Mouse (Mus musculus) MEL (cell line): ENCODE data around the gene Tenm3. TPM values are rescaled to one million over a fixed set of nuclear protein-coding genes. Genes with fewer than 3 reads are reported as not detected.

ENCODE experiments used
- DNase-seq: peaks from one replicate; pipeline ENCODE4 v3.0.0; 2011; ENCODE audit warnings: low read depth, low spot score
- H3K27ac ChIP-seq: 2 replicates; pipeline ENCODE4 v1.5.1; 2012; ENCODE audit warnings: low read depth, mild to moderate bottlenecking, control low read depth, low read length, moderate library complexity; ENCODE audit not compliant: control insufficient read depth
- H3K27me3 ChIP-seq, 2 experiments: fragments of 150-350 bp in 1 of 2; sonication (generic) in 1 of 2; 2 replicates each; pipeline ENCODE4 v1.6.1; 2012; ENCODE audit warnings: low read length in 2 of 2, mild to moderate bottlenecking in 2 of 2, improper control_type of control experiment in 1 of 2, moderate library complexity in 1 of 2; ENCODE audit not compliant: insufficient read depth in 2 of 2, control insufficient read depth in 1 of 2
- H3K36me3 ChIP-seq, 2 experiments: 2 replicates each; pipeline ENCODE4 v1.6.1; 2012 to 2014; ENCODE audit warnings: low read length in 2 of 2, improper control_type of control experiment in 1 of 2, inconsistent platforms in 1 of 2, mild to moderate bottlenecking in 1 of 2; ENCODE audit not compliant: insufficient read depth in 2 of 2, control insufficient read depth in 1 of 2
- H3K4me1 ChIP-seq, 2 experiments: fragments of 150-350 bp in 1 of 2; sonication (generic) in 1 of 2; 2 replicates each; pipeline ENCODE4 v1.6.1; 2012; ENCODE audit warnings: low read length in 2 of 2, improper control_type of control experiment in 1 of 2, mild to moderate bottlenecking in 1 of 2; ENCODE audit not compliant: insufficient read depth in 2 of 2, control insufficient read depth in 1 of 2
- H3K4me3 ChIP-seq, 2 experiments: fragments of 150-350 bp in 1 of 2; sonication (generic) in 1 of 2; 2 replicates each; pipeline ENCODE4 v1.5.1; 2012; ENCODE audit warnings: low read depth in 2 of 2, low read length in 2 of 2, mild to moderate bottlenecking in 2 of 2, moderate library complexity in 2 of 2, control low read depth in 1 of 2, improper control_type of control experiment in 1 of 2; ENCODE audit not compliant: control insufficient read depth in 1 of 2, insufficient read depth in 1 of 2
- H3K79me2 ChIP-seq: 2 replicates; pipeline ENCODE4 v1.6.1; 2012; ENCODE audit warnings: mild to moderate bottlenecking, low read length, moderate library complexity; ENCODE audit not compliant: control insufficient read depth, poor library complexity, insufficient read depth
- H3K9ac ChIP-seq: 2 replicates; pipeline ENCODE4 v1.6.1; 2012; ENCODE audit warnings: low read depth, mild to moderate bottlenecking, control low read depth, low read length, moderate library complexity; ENCODE audit not compliant: control insufficient read depth, poor library complexity, severe bottlenecking
- H3K9me3 ChIP-seq: fragments of 150-350 bp; sonication (generic); replicated peaks from 2 replicates; pipeline ENCODE4 v1.6.1; 2012; ENCODE audit warnings: mild to moderate bottlenecking, low read length, improper control_type of control experiment, moderate library complexity; ENCODE audit not compliant: insufficient read depth
- BHLHE40 ChIP-seq: IDR thresholded peaks from 2 replicates; pipeline ENCODE4 v1.6.1; 2012; ENCODE audit warnings: low read depth, mild to moderate bottlenecking, inconsistent platforms, low read length, improper control_type of control experiment, borderline replicate concordance
- CHD2 ChIP-seq: IDR thresholded peaks from 2 replicates; pipeline ENCODE4 v1.6.1; 2011; ENCODE audit warnings: low read length, improper control_type of control experiment
- E2F4 ChIP-seq: IDR thresholded peaks from 2 replicates; pipeline ENCODE4 v1.6.1; 2011; ENCODE audit warnings: low read depth, low read length, improper control_type of control experiment, borderline replicate concordance
- EP300 ChIP-seq, 2 experiments: IDR thresholded peaks; 2 replicates each; pipeline ENCODE4 v1.6.1; 2011; ENCODE audit warnings: improper control_type of control experiment in 2 of 2, low read length in 2 of 2, low read depth in 1 of 2, mild to moderate bottlenecking in 1 of 2
- HCFC1 ChIP-seq: IDR thresholded peaks from 2 replicates; pipeline ENCODE4 v1.6.1; 2012; ENCODE audit warnings: low read depth, mild to moderate bottlenecking, inconsistent platforms, low read length, improper control_type of control experiment, moderate library complexity
- KAT2A ChIP-seq: conservative IDR thresholded peaks from 2 replicates; pipeline ENCODE4 v1.6.1; 2012; ENCODE audit warnings: low read depth, low read length, improper control_type of control experiment, inconsistent platforms
- MXI1 ChIP-seq: IDR thresholded peaks from 2 replicates; pipeline ENCODE4 v1.6.1; 2011; ENCODE audit warnings: mild to moderate bottlenecking, low read depth, low read length, improper control_type of control experiment
- MYB ChIP-seq: IDR thresholded peaks from 2 replicates; pipeline ENCODE4 v1.6.1; 2011; ENCODE audit warnings: mild to moderate bottlenecking, low read depth, low read length, improper control_type of control experiment
- MYC ChIP-seq: IDR thresholded peaks from 2 replicates; pipeline ENCODE4 v1.6.1; 2011; ENCODE audit warnings: low read depth, mild to moderate bottlenecking, low read length, improper control_type of control experiment, moderate library complexity
- POLR2AphosphoS2 ChIP-seq: IDR thresholded peaks from 2 replicates; pipeline ENCODE4 v1.6.1; 2011; ENCODE audit warnings: low read length, improper control_type of control experiment
- POLR2AphosphoS5 ChIP-seq: IDR thresholded peaks from 2 replicates; pipeline ENCODE4 v1.6.1; 2012; ENCODE audit warnings: low read depth, borderline replicate concordance, mild to moderate bottlenecking, inconsistent platforms, low read length, moderate library complexity, mixed read lengths
- RAD21 ChIP-seq: IDR thresholded peaks from 2 replicates; pipeline ENCODE4 v1.6.1; 2011; ENCODE audit warnings: mild to moderate bottlenecking, low read depth, low read length, improper control_type of control experiment
- TAL1 ChIP-seq: IDR thresholded peaks from 2 replicates; pipeline ENCODE4 v1.6.1; 2012; ENCODE audit warnings: mild to moderate bottlenecking, inconsistent platforms, low read length, moderate library complexity, mixed read lengths
- TCF12 ChIP-seq: IDR thresholded peaks from 2 replicates; pipeline ENCODE4 v1.6.1; 2014; ENCODE audit warnings: low read depth, mild to moderate bottlenecking, inconsistent platforms, low read length, improper control_type of control experiment, moderate library complexity
- UBTF ChIP-seq: IDR thresholded peaks from 2 replicates; pipeline ENCODE4 v1.6.1; 2012; ENCODE audit warnings: low read depth, mild to moderate bottlenecking, inconsistent platforms, low read length, improper control_type of control experiment, moderate library complexity, borderline replicate concordance; ENCODE audit not compliant: insufficient read depth
- USF1 ChIP-seq: IDR thresholded peaks from 2 replicates; pipeline ENCODE4 v1.6.1; 2014; ENCODE audit warnings: low read depth, mild to moderate bottlenecking, inconsistent platforms, low read length, improper control_type of control experiment, moderate library complexity
- ZKSCAN1 ChIP-seq: IDR thresholded peaks from 2 replicates; pipeline ENCODE4 v1.6.1; 2012; ENCODE audit warnings: low read depth, mild to moderate bottlenecking, inconsistent platforms, low read length, improper control_type of control experiment, moderate library complexity
- ZMIZ1 ChIP-seq: IDR thresholded peaks from 2 replicates; pipeline ENCODE4 v1.6.1; 2012; ENCODE audit warnings: low read depth, mild to moderate bottlenecking, inconsistent platforms, low read length, improper control_type of control experiment, moderate library complexity
- ZNF384 ChIP-seq: IDR thresholded peaks from 2 replicates; pipeline ENCODE4 v1.6.1; 2012; ENCODE audit warnings: low read depth, mild to moderate bottlenecking, inconsistent platforms, low read length, improper control_type of control experiment
- polyA plus RNA-seq, 2 experiments: library from polyadenylated mRNA; stranded (reverse) in 1 of 2; unstranded in 1 of 2; fragments of >175 nt in 1 of 2; fragments of >200 nt in 1 of 2; gene quantifications; 2 replicates each; pipeline versions ENCODE4 v1.2.1 to v1.2.4; 2012; ENCODE audit warnings: low replicate concordance in 2 of 2, low read depth in 1 of 2; ENCODE audit not compliant: insufficient read length in 2 of 2, insufficient read depth in 1 of 2, missing spikeins in 1 of 2
- total RNA-seq: library from RNA; depleted of rRNA; stranded (reverse); fragments of 300-350 nt; gene quantifications from 2 replicates; pipeline ENCODE4 v1.2.3, GENCODE M21; 2012

Tenm3 gene
- total and polyA plus RNA-seq, 3 experiments = not detected

GRCm38 (mm10) chr8:48215071-48215501 is 628.7 kb downstream of the Tenm3 start:
- DNase-seq = no peak
- H3K4me1 ChIP-seq = no peaks in the 10 kb centered on the region
- no peaks in the 10 kb centered on the region for H3K36me3 ChIP-seq
- no peak overlapping the region for H3K9ac ChIP-seq
- H3K4me3 ChIP-seq = no peak overlapping the region
- no peaks in the 10 kb centered on the region for H3K9me3 ChIP-seq
- no peak for TF ChIP-seq MXI1
- H3K79me2 ChIP-seq = no peaks in the 10 kb centered on the region
- H3K27me3 ChIP-seq = no peaks in the 10 kb centered on the region
- no peak overlapping the region for H3K27ac ChIP-seq

GRCm38 (mm10) chr8:48214386-48214785 is 629.4 kb downstream of the Tenm3 start:
- no peaks in the 10 kb centered on the region for H3K9me3 ChIP-seq
- no peaks in the 10 kb centered on the region for H3K36me3 ChIP-seq
- H3K27me3 ChIP-seq = no peaks in the 10 kb centered on the region
- TF ChIP-seq TAL1 = no peak
- no peak for TF ChIP-seq ZNF384
- TF ChIP-seq CHD2 = no peak
- TF ChIP-seq BHLHE40 = no peak
- no peak for TF ChIP-seq KAT2A
- no peak for TF ChIP-seq POLR2AphosphoS5
- TF ChIP-seq HCFC1 = no peak
- no peak for TF ChIP-seq MXI1
- no peak for TF ChIP-seq TCF12
- no peak for TF ChIP-seq RAD21
- TF ChIP-seq EP300 (IDR thresholded peaks at IDR 0.05; ENCODE audit: low read depth in 1 of 2, low read length in 2 of 2) = no peak
- TF ChIP-seq E2F4 = no peak
- TF ChIP-seq MYB = no peak
- no peak for TF ChIP-seq USF1
- TF ChIP-seq ZMIZ1 = no peak
- no peak for TF ChIP-seq MYC
- H3K9ac ChIP-seq = no peak overlapping the region
- H3K4me1 ChIP-seq = no peaks in the 10 kb centered on the region
- no peak overlapping the region for H3K4me3 ChIP-seq
- DNase-seq = no peak
- H3K79me2 ChIP-seq = no peaks in the 10 kb centered on the region
- H3K27ac ChIP-seq = no peak overlapping the region

GRCm38 (mm10) chr8:48211931-48212330 is 631.8 kb downstream of the Tenm3 start:
- Histone ChIP-seq H3K4me1 (no peaks in the 10 kb centered on the region), H3K27ac (no peak overlapping the region), H3K9me3 (no peaks in the 10 kb centered on the region), H3K27me3 (no peaks in the 10 kb centered on the region), H3K9ac (no peak overlapping the region), H3K4me3 (no peak overlapping the region), H3K36me3 (no peaks in the 10 kb centered on the region), H3K79me2 (no peaks in the 10 kb centered on the region)
- DNase-seq = no peak
- no peak for TF ChIP-seq USF1
- TF ChIP-seq UBTF = no peak
- TF ChIP-seq EP300 (IDR thresholded peaks at IDR 0.05; ENCODE audit: low read depth in 1 of 2, low read length in 2 of 2) = no peak
- no peak for TF ChIP-seq HCFC1
- TF ChIP-seq TCF12 = no peak
- TF ChIP-seq RAD21 = no peak
- no peak for TF ChIP-seq ZKSCAN1
- TF ChIP-seq ZNF384 = no peak
- TF ChIP-seq POLR2AphosphoS2 = no peak
